Mouse (Mus musculus) CD4-positive, CD25-positive, alpha-beta regulatory T cell, adult 2 months (primary cell): Measurements from ENCODE around the gene Zbtb1.

Experiments
- DNase-seq: peaks from one replicate; pipeline ENCODE4 v3.0.0-alpha.2; 2012; ENCODE audit warnings: low read depth, low spot score

Zbtb1 gene

DNA sequence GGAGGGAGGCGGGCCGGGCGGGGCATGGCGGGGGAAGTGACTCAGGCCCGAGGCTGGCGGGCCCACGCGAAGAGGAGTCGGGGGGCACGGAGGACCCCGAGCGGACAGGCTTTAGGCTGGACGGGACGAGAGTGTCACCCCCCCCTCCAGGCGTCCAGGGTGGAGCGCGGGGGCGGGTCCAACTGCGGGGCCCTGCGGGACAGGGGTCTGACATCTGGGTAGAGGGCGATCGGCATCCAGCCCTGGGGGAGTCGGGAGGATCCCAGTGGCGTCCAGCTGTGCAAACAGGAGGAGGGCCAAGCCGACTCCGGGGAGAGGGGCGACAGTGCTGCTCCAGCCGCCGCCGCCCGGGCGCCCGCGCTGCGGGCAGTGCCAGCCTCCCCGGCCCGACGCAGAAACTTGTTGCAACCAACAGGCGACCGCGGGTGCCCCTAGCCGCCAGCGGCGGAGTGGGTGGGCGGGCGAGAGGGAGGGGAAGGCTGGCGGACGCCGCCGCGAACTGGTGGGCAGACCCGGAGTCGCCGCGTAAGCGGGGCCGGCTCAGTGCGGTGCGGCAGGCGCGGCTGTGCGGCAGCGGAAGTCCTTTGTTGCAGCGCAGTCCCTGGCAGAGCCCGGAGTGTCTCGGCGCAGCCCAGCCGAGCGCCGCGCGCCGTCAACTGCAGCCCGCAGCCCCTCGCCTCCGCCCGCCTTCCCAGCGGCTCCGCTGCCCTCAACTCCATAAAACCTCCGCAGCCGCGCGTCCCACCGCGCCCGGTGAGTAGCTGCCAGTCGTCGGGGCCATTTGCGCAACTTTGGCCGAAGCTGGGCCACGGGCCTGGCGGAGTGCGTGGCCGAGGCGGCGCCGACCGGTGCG, at the start of gene Zbtb1:
TSS of gene Zbtb1 (plus strand) at position 289 of the 853 bp plus-strand sequence.
- DNase-seq: peak; percentile 88

- peak; percentile 52 for DNase-seq
These were observed 45.2 kb upstream of the Zbtb1 start, which contains the start of gene Akap5 for GRCm38 (mm10) chr12:76324679-76325431. Gene Akap5, plus strand, starts transcription at chr12:76324891.

GRCm38 (mm10) chr12:76326437-76327220, 43.4 kb upstream of the Zbtb1 start:
- DNase-seq: no peak

- DNase-seq: no peak
These were observed 41.3 kb upstream of the Zbtb1 start for GRCm38 (mm10) chr12:76328567-76329354.

DNA sequence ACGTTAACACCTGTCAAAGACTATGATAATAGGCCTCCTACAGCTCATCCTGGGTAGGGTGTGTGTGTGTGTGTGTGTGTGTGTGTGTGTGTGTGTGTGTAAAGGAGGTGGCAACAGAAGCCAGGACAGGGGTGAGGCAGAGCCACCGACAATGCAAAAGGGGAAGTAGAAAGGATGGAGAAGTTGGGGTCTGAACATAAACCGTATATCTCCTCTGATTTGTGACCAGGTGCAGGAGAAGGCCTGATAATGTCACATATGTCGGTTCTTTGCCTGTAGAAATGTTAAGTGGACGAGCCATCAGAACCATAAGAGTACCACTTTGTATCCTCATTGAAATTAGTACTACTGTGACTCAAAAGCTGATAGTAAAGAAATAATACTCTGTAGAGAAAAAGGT, 36.4 kb upstream of the Zbtb1 start:
- DNase-seq: no peak

- DNase-seq: no peak
These were observed 34.4 kb upstream of the Zbtb1 start for GRCm38 (mm10) chr12:76335641-76336040.

DNA sequence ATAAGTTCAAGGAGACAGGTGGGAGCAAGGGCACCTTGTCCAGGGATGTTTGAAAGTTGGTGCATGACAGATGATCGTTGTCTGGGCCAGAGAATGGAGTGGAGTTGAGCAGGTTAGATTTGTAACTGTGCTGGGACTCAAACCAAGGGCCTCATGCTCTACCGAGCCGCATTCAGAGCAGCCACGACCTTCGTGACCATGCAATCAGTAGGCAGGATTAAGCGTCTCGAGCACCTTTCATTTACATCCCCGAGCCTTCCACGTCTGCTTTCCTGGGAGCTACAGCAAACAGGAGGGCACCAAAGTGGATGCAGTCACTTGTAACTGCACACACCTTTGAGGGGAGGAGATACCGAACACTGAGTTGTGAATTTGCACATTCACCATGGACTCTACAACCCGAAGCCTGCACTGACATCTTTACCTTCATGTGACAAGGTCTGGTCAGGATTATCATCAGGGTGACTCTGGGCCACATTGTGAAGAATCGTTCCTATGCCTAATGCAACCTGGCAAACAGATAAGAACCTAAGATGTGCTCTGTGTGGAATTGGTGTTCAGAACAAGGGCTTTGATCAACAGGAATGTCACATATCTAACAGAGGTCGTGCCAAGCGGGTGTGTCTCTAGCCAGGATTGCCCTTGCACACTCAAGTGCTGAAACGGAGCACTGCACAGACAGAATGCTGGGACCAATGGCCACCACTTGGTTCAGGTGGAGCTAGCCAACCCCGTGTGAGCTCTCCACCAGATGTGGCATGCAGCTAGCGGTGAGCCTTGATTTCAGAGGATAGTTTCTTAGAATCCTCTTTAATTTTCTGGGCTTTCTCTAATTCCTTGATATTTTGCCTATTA, 33.7 kb upstream of the Zbtb1 start:
- DNase-seq: no peak

- peak; percentile 78 for DNase-seq
These were observed 29.0 kb upstream of the Zbtb1 start for GRCm38 (mm10) chr12:76341080-76341479.

DNA sequence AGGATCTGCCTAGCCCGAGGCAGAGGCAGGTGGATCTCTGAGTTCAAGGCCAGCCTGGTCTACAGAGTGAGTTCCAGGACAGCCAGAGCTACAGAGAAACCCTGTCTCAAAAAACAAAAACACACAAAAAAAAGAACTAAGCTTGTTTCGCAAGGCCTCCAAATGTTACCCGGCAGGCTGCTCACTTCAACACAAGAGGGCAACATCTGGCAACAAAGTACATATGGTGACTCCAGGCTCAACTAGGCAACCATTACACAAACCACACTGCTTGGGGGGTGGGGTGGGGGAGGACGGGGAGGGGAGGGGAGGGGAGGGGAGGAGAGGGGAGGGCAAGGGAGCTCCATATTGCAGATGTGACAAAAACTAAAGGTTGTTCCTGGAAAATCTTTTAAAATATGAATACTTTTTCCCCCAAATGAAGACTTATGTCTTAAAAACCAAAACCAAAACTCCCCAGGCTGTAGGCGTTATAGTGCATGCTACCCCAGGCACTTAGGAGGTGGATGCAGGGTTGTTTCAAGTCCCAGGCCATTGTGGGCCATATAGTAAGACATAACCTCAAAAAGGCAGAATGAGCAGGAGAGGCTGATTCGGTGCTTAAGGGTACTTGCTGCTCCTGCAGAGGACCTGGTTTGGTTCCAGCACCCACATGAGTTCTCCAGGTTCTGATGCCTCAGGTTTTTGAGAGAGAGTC, 24.2 kb upstream of the Zbtb1 start:
- peak; percentile 82 for DNase-seq

DNA sequence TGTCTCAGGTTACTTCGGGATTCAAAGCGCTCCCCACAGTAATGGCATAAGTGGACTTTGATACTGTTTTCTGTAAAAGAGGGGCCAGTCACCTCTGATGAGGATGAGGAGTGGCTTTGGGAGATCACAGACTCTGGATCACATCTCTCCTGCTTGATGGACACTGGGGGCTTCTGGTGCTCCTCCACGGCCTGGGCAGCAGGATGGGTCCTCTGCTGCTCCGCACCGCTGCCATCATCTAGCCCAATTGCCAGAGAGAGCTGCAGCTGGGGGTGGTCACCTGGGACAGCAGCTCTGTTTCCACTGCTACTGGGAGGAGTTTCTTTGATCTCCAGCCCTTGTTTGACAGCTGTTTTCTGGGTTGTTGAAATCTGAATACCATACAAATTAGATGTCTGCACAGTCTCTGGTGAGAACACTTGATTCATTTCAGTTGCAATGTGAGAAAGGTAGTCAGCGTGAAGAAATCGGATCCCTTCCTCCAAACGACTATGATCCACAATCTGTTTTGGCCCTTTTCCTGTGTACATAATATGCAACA, 20.3 kb upstream of the Zbtb1 start:
- no peak for DNase-seq

DNA sequence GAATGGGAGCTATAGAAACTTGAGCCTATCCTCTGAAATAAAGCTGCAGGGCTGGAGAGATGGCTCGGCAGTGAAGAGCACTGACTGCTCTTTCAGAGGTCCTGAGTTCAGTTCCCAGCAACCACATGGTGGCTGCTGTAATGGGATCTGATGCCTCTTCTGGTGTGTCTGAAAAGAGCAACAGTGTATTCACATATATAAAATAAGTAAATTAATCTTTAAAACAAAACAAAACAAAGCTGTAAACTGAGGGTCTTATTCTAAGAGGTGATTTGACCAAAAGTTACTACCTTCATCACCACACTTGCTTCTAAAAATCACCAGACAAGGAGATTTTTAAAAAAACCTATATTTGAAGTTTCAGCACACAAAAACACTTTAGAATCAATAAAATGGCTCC, 9.2 kb upstream of the Zbtb1 start:
- no peak for DNase-seq

DNA sequence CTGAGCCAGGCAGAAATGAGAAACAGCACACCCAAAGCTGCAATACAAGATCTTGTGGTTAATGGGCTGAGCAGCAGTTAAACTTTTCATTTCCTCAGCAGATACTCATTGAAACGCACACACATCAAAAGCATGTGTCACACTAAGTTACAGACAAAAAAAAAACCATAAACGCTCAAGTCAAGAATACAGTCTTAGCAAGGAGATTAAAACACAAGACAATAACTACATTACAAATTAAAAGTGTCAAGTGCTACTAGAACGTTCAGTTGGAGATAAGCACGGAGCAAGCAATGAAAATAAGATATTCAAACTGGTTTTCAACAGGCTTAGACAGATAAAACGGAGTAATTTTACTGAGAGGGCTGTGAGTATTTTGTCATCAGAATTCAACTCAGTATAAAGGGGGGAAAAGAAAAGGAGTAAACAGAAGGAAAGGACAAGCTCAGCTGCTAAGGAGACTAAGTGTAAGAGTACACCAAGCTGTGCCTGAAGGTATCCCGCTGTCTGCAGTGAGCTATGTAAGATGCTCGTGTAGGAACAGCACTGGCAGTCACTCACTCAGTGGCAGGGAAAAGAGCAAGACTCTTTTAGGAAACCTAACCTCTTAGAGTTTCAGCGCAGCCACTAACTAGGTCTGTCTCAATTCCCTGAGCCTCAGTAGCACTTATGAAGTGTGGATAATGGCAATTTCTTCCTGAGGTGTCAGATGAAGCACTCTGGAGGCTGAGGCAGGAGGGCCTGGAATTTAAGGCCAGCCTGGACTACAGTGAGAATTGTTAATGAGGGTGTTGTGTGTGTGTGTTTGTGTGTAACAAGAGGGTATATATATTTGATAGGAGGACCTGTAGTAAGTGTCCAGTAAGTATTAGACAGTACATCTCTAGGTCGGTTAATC, 8.4 kb upstream of the Zbtb1 start:
- peak; percentile 77 for DNase-seq

DNA sequence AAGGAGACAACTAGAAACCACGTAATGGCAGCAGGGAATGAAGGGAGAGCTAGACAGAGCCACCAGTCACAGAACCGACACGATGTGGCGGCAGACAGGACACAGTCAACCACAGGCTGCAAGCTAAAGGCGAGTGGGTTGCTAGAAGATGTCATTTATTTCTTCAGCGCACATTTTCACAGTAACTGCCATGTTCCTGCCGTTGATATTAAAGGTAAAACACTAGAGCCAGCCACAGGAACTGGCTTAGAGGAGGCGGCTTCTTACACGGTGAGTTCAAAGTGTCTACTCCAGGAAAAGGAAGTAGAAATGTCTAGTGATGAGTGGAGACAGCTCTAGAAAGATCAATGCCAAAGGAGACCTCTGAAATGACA, 7.8 kb upstream of the Zbtb1 start:
- peak; percentile 79 for DNase-seq

GRCm38 (mm10) chr12:76366276-76366675, 3.8 kb upstream of the Zbtb1 start:
- DNase-seq: peak; percentile 34

- peak; percentile 63 for DNase-seq
These were observed 2.7 kb upstream of the Zbtb1 start for GRCm38 (mm10) chr12:76367096-76367995.

- DNase-seq: peak; percentile 35
These were observed 1.8 kb upstream of the Zbtb1 start for GRCm38 (mm10) chr12:76368201-76368789.

DNA sequence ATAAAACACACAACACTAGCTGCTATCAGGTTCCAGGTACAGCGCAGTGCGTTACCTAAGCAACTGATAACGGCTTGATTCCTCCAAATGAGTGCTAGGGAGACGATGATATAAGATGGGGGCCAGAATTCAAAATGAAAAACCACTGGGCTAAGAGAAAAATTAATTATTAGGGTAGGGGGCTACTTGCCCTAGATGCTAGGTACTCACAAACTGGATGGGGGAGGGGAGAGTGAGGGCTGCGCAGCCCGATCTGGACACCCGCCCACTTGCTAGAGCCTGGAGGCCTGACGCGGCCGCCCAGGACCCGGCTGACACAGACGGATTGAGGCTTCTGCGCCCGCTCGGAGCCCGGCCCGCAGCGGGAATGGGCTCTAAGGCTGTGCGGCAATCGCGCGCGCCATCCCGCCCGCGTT, 1.3 kb upstream of the Zbtb1 start:
- DNase-seq: peak; percentile 62
